7 mouse cellular contexts compared by ENCODE assay signal in genomic region chr17:6505896-6506295, GRCm38 (mm10).
A peak's percentile ranks its signal among the peaks of the same experiment; 100 is the strongest.
DNase-seq lines count a peak whose midpoint lies in the region; ATAC-seq and TF ChIP-seq lines count a peak whose summit lies in the region.
"Not testable (repeated sequence)": the region's sequence is repeated elsewhere in the genome, so short reads cannot be mapped to it uniquely, and the experiment has no call there.

No protein-coding gene starts in this region.

- H3K9me3 ChIP-seq in forebrain, embryonic 11.5 days (ENCODE audit: control insufficient read depth, low read length); hindbrain, embryonic 11.5 days (ENCODE audit: control insufficient read depth, low read length); hindbrain, postnatal 0 days (ENCODE audit: low read length); midbrain, embryonic 10.5 days (replicated peaks); neural tube, embryonic 11.5 days (ENCODE audit: control insufficient read depth, low read length): not testable (repeated sequence)

- 86% methylated on average over 6 of the region's 6 CpGs for WGBS in forebrain, embryonic 11.5 days
- WGBS in hindbrain, embryonic 11.5 days = 87% methylated on average over 6 of the region's 6 CpGs
- WGBS in hindbrain, postnatal 0 days = 78% methylated on average over 6 of the region's 6 CpGs
- 87% methylated on average over 6 of the region's 6 CpGs for WGBS in midbrain, embryonic 10.5 days
- 90% methylated on average over 6 of the region's 6 CpGs for WGBS in neural tube, embryonic 11.5 days

- H3K4me1 ChIP-seq in forebrain, embryonic 11.5 days (replicated peaks; ENCODE audit: control insufficient read depth, insufficient read depth, low read length); hindbrain, embryonic 11.5 days (replicated peaks; ENCODE audit: control insufficient read depth, insufficient read depth, low read length); hindbrain, postnatal 0 days (ENCODE audit: insufficient read depth, low read length); midbrain, embryonic 10.5 days; neural tube, embryonic 11.5 days (ENCODE audit: control insufficient read depth, insufficient read depth, low read length): not testable (repeated sequence)

- DNase-seq in ES-CJ7 (ENCODE audit: low read depth, low spot score) (peak; percentile 6), ZHBTc4 (ENCODE audit: low read depth, low spot score) (peak; percentile 29)
- peak; percentile 16 for DNase-seq in forebrain, embryonic 11.5 days (ENCODE audit: low spot score)
- peak; percentile 0 for DNase-seq in hindbrain, embryonic 11.5 days (ENCODE audit: low spot score)
- DNase-seq in hindbrain, postnatal 0 days (ENCODE audit: low spot score) = peak; percentile 1
- DNase-seq in midbrain, embryonic 10.5 days (ENCODE audit: low spot score) = peak; percentile 5
- DNase-seq in neural tube, embryonic 11.5 days (ENCODE audit: low spot score) = peak; percentile 4

- not testable (repeated sequence) for H3K27ac ChIP-seq in forebrain, embryonic 11.5 days (ENCODE audit: low read depth, low read length); hindbrain, embryonic 11.5 days (ENCODE audit: low read depth, low read length); hindbrain, postnatal 0 days; midbrain, embryonic 10.5 days (replicated peaks); neural tube, embryonic 11.5 days (ENCODE audit: low read depth, low read length)

- not testable (repeated sequence) for TF ChIP-seq CTCF in hindbrain, postnatal 0 days (IDR thresholded peaks at IDR 0.05; ENCODE audit: low read depth)

- not testable (repeated sequence) for ATAC-seq in forebrain, embryonic 11.5 days (replicated peaks; ENCODE audit: low FRiP score); hindbrain, embryonic 11.5 days (ENCODE audit: low FRiP score); hindbrain, postnatal 0 days; neural tube, embryonic 11.5 days (ENCODE audit: insufficient read depth, low FRiP score, low TSS enrichment)

- H3K9ac ChIP-seq in forebrain, embryonic 11.5 days (ENCODE audit: low read length); hindbrain, embryonic 11.5 days (ENCODE audit: low read depth, low read length); hindbrain, postnatal 0 days (replicated peaks; ENCODE audit: low read length); neural tube, embryonic 11.5 days (ENCODE audit: low read length): not testable (repeated sequence)

- H3K27me3 ChIP-seq in forebrain, embryonic 11.5 days (ENCODE audit: control insufficient read depth, insufficient read depth, low read length); hindbrain, embryonic 11.5 days (ENCODE audit: control insufficient read depth, insufficient read depth, low read length); hindbrain, postnatal 0 days (ENCODE audit: insufficient read depth, low read length); midbrain, embryonic 10.5 days (ENCODE audit: low read depth, poor library complexity, severe bottlenecking); neural tube, embryonic 11.5 days (ENCODE audit: control insufficient read depth, insufficient read depth, low read length): not testable (repeated sequence)

- not testable (repeated sequence) for H3K4me3 ChIP-seq in forebrain, embryonic 11.5 days (ENCODE audit: low read depth, low read length); hindbrain, embryonic 11.5 days (ENCODE audit: low read depth, low read length); hindbrain, postnatal 0 days (ENCODE audit: low read length); midbrain, embryonic 10.5 days; neural tube, embryonic 11.5 days (ENCODE audit: low read depth, low read length)

- H3K4me2 ChIP-seq in forebrain, embryonic 11.5 days (ENCODE audit: low read depth, low read length, severe bottlenecking); hindbrain, embryonic 11.5 days (replicated peaks; ENCODE audit: low read depth, low read length); hindbrain, postnatal 0 days (ENCODE audit: low read depth, low read length); neural tube, embryonic 11.5 days (ENCODE audit: low read depth): not testable (repeated sequence)

- H3K36me3 ChIP-seq in forebrain, embryonic 11.5 days (ENCODE audit: control insufficient read depth, insufficient read depth, low read length); hindbrain, embryonic 11.5 days (ENCODE audit: control insufficient read depth, insufficient read depth, low read length); hindbrain, postnatal 0 days (ENCODE audit: insufficient read depth, low read length); midbrain, embryonic 10.5 days; neural tube, embryonic 11.5 days (ENCODE audit: control insufficient read depth, insufficient read depth, low read length): not testable (repeated sequence)
